Mouse (Mus musculus) forebrain, embryonic 13.5 days (tissue): ENCODE results near the gene Cebpa. TPM values are rescaled to one million over a fixed set of nuclear protein-coding genes. Genes with fewer than 3 reads are reported as not detected.

Source experiments
- ATAC-seq: fragments of 200-750 bp; cut with Nextera tagmentation; 2 replicates; pipeline ENCODE4 v1.8.0; 2017
- H3K27ac ChIP-seq: fragments of 300-500 bp; sonication (generic); 2 replicates; pipeline ENCODE4 v1.5.1; 2015; ENCODE audit warnings: inconsistent platforms, mild to moderate bottlenecking, moderate library complexity
- H3K27me3 ChIP-seq: fragments of 300-500 bp; sonication (generic); 2 replicates; pipeline ENCODE4 v1.6.1; 2015; ENCODE audit warnings: mild to moderate bottlenecking, inconsistent platforms
- H3K36me3 ChIP-seq: fragments of 300-500 bp; sonication (generic); 2 replicates; pipeline ENCODE4 v1.6.1; 2015; ENCODE audit warnings: mild to moderate bottlenecking, inconsistent platforms; ENCODE audit not compliant: poor library complexity, severe bottlenecking
- H3K4me1 ChIP-seq: fragments of 300-500 bp; sonication (generic); 2 replicates; pipeline ENCODE4 v1.6.1; 2015; ENCODE audit warnings: inconsistent platforms
- H3K4me2 ChIP-seq: fragments of 300-500 bp; sonication (generic); 2 replicates; pipeline ENCODE4 v1.6.1; 2015; ENCODE audit warnings: inconsistent platforms, mild to moderate bottlenecking, moderate library complexity
- H3K4me3 ChIP-seq: fragments of 300-500 bp; sonication (generic); 2 replicates; pipeline ENCODE4 v1.5.1; 2015; ENCODE audit warnings: mild to moderate bottlenecking, inconsistent platforms
- H3K9ac ChIP-seq: fragments of 300-500 bp; sonication (generic); 2 replicates; pipeline ENCODE4 v1.6.1; 2015; ENCODE audit warnings: mild to moderate bottlenecking, inconsistent platforms
- H3K9me3 ChIP-seq: fragments of 300-500 bp; sonication (generic); replicated peaks from 2 replicates; pipeline ENCODE4 v1.6.1; 2016; ENCODE audit warnings: inconsistent platforms
- WGBS: fragments of 180-500 bp; shearing (Covaris S2); methylation state at CpG from one replicate; pipeline ENCODE4 v1.1.7; 2015; 5-methylcytosine and 5-hydroxymethylcytosine counted together
- polyA plus RNA-seq: library from polyadenylated mRNA; unstranded; fragments of >200 nt; fragmentation: Nextera tagmentation; extraction: Ambion mirVana; gene quantifications from 2 replicates; pipeline ENCODE4 v1.2.1, GENCODE M21; 2015

Cebpa gene
- polyA plus RNA-seq, 1 experiment from 2014 or later, result 0.35 TPM

- H3K4me3 ChIP-seq, result no peak overlapping the region
- no peaks in the 10 kb centered on the region for H3K36me3 ChIP-seq
- WGBS, result 47% methylated on average over 3 of the region's 3 CpGs
- H3K9me3 ChIP-seq, result no peaks in the 10 kb centered on the region
- no peak overlapping the region for H3K4me2 ChIP-seq
- ATAC-seq, result no peak
- no peaks in the 10 kb centered on the region for H3K4me1 ChIP-seq
- H3K27ac ChIP-seq, result no peak overlapping the region
- no peaks in the 10 kb centered on the region for H3K27me3 ChIP-seq
- no peak overlapping the region for H3K9ac ChIP-seq
Measured at GRCm38 (mm10) chr7:35107630-35108029, 11.5 kb upstream of the Cebpa start.

GRCm38 (mm10) chr7:35108046-35108445 lies 11.0 kb upstream of the Cebpa start:
- H3K27me3 ChIP-seq, result no peaks in the 10 kb centered on the region
- WGBS, result 24% methylated on average over 2 of the region's 2 CpGs
- H3K36me3 ChIP-seq, result no peaks in the 10 kb centered on the region
- H3K9ac ChIP-seq, result no peak overlapping the region
- no peak overlapping the region for H3K4me2 ChIP-seq
- no peak for ATAC-seq
- no peaks in the 10 kb centered on the region for H3K9me3 ChIP-seq
- H3K27ac ChIP-seq, result no peak overlapping the region
- H3K4me1 ChIP-seq, result no peaks in the 10 kb centered on the region
- no peak overlapping the region for H3K4me3 ChIP-seq

DNA sequence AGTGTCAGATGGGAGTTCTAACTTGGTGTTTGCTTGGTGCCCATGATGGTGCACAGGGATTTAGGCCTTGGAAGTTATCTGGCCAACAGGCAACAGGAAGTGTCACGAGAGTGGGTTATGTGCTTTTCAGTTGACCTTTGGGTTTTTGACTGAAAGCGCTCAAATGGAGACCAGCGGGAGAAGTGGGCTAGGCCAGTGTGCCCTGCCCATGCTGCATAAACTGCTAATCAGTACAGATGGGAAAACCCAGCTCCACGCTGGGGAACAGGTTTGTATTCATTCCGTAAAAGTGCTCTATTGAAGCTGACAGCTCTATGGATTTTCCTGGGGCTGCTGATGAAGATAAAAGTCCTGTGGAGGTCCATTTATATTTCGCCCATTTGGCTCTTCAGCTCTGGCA lies 10.4 kb upstream of the Cebpa start:
- Histone ChIP-seq H3K27me3 (no peaks in the 10 kb centered on the region), H3K4me2 (no peak overlapping the region), H3K9me3 (no peaks in the 10 kb centered on the region), H3K4me1 (no peaks in the 10 kb centered on the region), H3K4me3 (no peak overlapping the region), H3K27ac (no peak overlapping the region), H3K36me3 (no peaks in the 10 kb centered on the region), H3K9ac (no peak overlapping the region)
- no peak for ATAC-seq
- WGBS, result 81% methylated on average over 6 of the region's 6 CpGs

DNA sequence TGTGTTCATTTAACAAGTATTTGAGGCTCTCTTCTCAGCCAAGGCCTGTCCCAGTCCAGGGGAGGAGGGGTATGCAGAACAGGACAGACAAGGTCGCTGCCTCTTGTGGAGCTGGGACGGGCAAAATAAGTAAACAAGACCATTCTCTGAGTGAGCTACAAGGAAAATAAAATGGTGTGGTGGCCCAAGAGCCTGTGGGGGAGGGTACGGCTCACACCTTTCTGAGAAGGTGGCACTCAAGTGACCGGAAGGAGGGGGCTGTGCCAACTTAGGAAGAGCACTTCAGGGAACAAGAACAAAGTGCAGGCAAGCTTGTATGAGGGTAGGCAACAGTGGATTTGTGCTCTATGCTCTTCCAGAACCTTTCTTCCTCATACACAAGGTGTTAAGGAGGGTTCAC lies 6.0 kb upstream of the Cebpa start:
- Histone ChIP-seq H3K36me3 (no peaks in the 10 kb centered on the region), H3K9me3 (no peaks in the 10 kb centered on the region), H3K27ac (no peak overlapping the region), H3K4me3 (no peak overlapping the region), H3K4me1 (peaks cover 8% of the 10 kb centered on the region), H3K9ac (no peak overlapping the region), H3K4me2 (no peak overlapping the region), H3K27me3 (peaks cover 32% of the 10 kb centered on the region)
- no peak for ATAC-seq
- WGBS, result 61% methylated on average over 4 of the region's 4 CpGs

GRCm38 (mm10) chr7:35113721-35114120 lies 5.4 kb upstream of the Cebpa start:
- H3K4me1 ChIP-seq, result peaks cover 14% of the 10 kb centered on the region
- H3K9ac ChIP-seq, result no peak overlapping the region
- H3K36me3 ChIP-seq, result no peaks in the 10 kb centered on the region
- H3K4me2 ChIP-seq, result no peak overlapping the region
- no peak overlapping the region for H3K4me3 ChIP-seq
- no peak for ATAC-seq
- H3K27me3 ChIP-seq, result peaks cover 35% of the 10 kb centered on the region
- no peaks in the 10 kb centered on the region for H3K9me3 ChIP-seq
- 77% methylated on average over 5 of the region's 5 CpGs for WGBS
- H3K27ac ChIP-seq, result no peak overlapping the region

DNA sequence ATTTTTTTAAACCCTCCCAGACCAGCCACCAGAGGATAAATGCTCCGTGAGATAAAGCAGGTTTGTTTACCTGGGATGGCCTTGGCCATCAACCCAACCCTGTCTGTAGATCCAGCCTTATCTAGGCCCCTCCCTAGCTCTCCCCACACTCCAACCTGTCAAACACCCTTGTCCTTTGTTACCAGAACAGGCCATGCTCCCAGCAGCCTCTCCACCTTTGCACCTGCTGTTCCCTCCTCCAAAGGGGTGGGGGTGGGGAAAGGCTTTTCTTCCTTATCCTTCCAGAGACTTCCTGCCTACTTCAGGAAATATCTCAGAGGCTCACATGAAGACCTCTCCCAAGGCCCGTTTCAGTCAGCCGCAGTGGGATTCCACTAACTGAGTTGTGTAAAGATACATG lies 2.6 kb upstream of the Cebpa start:
- Histone ChIP-seq H3K9me3 (no peaks in the 10 kb centered on the region), H3K4me2 (no peak overlapping the region), H3K27ac (no peak overlapping the region), H3K4me3 (no peak overlapping the region), H3K36me3 (no peaks in the 10 kb centered on the region), H3K27me3 (peaks cover 60% of the 10 kb centered on the region), H3K4me1 (peaks cover 35% of the 10 kb centered on the region), H3K9ac (no peak overlapping the region)
- no peak for ATAC-seq
- 69% methylated on average over 3 of the region's 3 CpGs for WGBS

GRCm38 (mm10) chr7:35117052-35117451 lies 2.0 kb upstream of the Cebpa start:
- no peak overlapping the region for H3K9ac ChIP-seq
- H3K4me3 ChIP-seq, result no peak overlapping the region
- H3K36me3 ChIP-seq, result no peaks in the 10 kb centered on the region
- no peak overlapping the region for H3K4me2 ChIP-seq
- H3K27me3 ChIP-seq, result peaks cover 65% of the 10 kb centered on the region
- no peak for ATAC-seq
- 36% methylated on average over 5 of the region's 5 CpGs for WGBS
- H3K4me1 ChIP-seq, result peaks cover 35% of the 10 kb centered on the region
- H3K9me3 ChIP-seq, result no peaks in the 10 kb centered on the region
- no peak overlapping the region for H3K27ac ChIP-seq

DNA sequence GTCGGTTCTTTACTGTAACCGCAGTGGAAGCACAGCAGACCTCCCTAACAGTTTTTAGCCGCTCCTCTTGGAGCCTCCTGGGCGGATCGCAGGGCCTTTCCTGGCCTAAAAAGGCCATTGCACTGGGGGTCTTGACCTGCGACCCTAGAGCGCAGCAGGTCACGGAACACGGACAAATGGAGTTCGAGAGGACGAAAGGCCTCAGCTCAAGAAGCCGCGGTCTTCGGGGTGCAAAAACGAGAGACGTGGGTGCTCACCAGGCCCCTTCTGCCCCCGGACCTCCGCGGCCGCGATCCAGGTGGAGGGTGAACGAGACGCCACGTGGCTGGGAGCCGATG lies 1.4 kb upstream of the Cebpa start:
- H3K27me3 ChIP-seq, result peaks cover 72% of the 10 kb centered on the region
- ATAC-seq, result no peak
- WGBS, result under 1% methylated on average over 23 of the region's 25 CpGs

DNA sequence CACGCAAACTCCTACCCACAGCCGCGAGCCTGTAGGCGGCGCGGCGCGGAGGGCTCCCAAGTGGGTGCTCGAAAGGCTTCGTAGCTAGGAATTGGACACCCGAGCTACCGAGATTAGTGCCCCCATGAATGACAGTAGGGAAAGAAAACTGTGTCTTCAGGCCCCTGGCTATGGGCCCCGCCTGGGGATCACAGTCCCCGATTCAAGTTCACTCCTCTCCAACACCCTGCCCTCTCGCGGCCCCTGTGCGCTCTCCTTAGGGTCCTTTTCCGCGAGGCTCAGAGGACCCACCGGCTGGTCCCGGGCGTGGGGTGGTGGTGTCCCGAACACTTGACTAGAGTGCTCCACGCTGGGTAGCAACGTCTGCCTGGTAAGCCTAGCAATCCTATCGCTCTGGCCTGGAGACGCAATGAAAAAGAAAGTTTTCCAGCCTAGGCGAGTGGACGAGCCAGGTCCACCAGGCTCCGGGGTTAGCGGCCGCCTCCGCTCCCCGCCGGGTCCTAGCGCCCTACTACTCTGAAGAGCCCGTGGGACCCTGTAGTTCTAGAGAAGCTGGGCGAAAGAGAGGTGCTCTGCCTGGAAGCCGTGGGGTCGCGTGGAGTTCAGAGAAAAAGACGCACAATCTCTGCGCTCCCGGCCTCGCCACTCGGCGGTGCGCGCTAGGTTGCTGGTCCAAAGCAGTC lies 853 bp upstream of the Cebpa start:
- Histone ChIP-seq H3K36me3 (no peaks in the 10 kb centered on the region), H3K4me1 (peaks cover 35% of the 10 kb centered on the region), H3K4me3 (peak overlapping the region; percentile 57), H3K9me3 (no peaks in the 10 kb centered on the region), H3K4me2 (peak overlapping the region; percentile 98), H3K9ac (peak overlapping the region; percentile 65), H3K27me3 (peaks cover 77% of the 10 kb centered on the region), H3K27ac (no peak overlapping the region)
- peak; percentile 64 for ATAC-seq
- under 1% methylated on average over 49 of the region's 49 CpGs for WGBS

More for the DNA sequence above, 1.4 kb upstream of the Cebpa start:
- no peak overlapping the region for H3K27ac ChIP-seq
- H3K4me1 ChIP-seq, result peaks cover 35% of the 10 kb centered on the region
- peak overlapping the region; percentile 98 for H3K4me2 ChIP-seq
- H3K9me3 ChIP-seq, result no peaks in the 10 kb centered on the region
- peak overlapping the region; percentile 57 for H3K4me3 ChIP-seq
- peak overlapping the region; percentile 65 for H3K9ac ChIP-seq
- H3K36me3 ChIP-seq, result no peaks in the 10 kb centered on the region

DNA sequence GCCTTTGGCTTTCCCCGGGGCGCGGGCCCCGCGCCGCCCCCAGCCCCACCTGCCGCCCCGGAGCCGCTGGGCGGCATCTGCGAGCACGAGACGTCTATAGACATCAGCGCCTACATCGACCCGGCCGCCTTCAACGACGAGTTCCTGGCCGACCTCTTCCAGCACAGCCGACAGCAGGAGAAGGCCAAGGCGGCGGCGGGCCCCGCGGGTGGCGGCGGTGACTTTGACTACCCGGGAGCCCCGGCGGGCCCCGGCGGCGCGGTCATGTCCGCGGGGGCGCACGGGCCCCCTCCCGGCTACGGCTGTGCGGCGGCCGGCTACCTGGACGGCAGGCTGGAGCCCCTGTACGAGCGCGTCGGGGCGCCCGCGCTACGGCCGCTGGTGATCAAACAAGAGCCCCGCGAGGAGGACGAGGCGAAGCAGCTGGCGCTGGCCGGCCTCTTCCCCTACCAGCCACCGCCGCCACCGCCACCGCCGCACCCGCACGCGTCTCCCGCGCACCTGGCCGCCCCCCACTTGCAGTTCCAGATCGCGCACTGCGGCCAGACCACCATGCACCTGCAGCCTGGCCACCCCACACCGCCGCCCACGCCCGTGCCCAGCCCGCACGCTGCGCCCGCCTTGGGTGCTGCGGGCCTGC lies 533 bp downstream of the Cebpa start:
- H3K4me1 ChIP-seq, result peaks cover 47% of the 10 kb centered on the region
- 0% methylated on average over 45 of the region's 83 CpGs for WGBS
- peak; percentile 34 for ATAC-seq
- no peaks in the 10 kb centered on the region for H3K9me3 ChIP-seq
- peak overlapping the region; percentile 57 for H3K4me3 ChIP-seq
- H3K4me2 ChIP-seq, result peak overlapping the region; percentile 98
- H3K27me3 ChIP-seq, result peaks cover 80% of the 10 kb centered on the region
- peak overlapping the region; percentile 65 for H3K9ac ChIP-seq
- no peak overlapping the region for H3K27ac ChIP-seq
- no peaks in the 10 kb centered on the region for H3K36me3 ChIP-seq

DNA sequence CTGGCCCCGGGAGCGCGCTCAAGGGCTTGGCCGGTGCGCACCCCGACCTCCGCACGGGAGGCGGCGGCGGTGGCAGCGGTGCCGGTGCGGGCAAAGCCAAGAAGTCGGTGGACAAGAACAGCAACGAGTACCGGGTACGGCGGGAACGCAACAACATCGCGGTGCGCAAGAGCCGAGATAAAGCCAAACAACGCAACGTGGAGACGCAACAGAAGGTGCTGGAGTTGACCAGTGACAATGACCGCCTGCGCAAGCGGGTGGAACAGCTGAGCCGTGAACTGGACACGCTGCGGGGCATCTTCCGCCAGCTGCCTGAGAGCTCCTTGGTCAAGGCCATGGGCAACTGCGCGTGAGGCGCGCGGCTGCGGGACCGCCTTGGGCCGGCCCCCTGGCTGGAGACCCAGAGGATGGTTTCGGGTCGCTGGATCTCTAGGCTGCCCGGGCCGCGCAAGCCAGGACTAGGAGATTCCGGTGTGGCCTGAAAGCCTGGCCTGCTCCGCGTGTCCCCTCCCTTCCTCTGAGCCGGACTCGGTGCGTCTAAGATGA lies 1.1 kb downstream of the Cebpa start:
- under 1% methylated on average over 53 of the region's 53 CpGs for WGBS
- no peaks in the 10 kb centered on the region for H3K36me3 ChIP-seq
- no peak for ATAC-seq

GRCm38 (mm10) chr7:35121150-35121549 lies 2.1 kb downstream of the Cebpa start:
- H3K36me3 ChIP-seq, result no peaks in the 10 kb centered on the region
- WGBS, result 37% methylated on average over 8 of the region's 8 CpGs
- ATAC-seq, result no peak
- H3K27ac ChIP-seq, result no peak overlapping the region
- peaks cover 76% of the 10 kb centered on the region for H3K27me3 ChIP-seq
- H3K4me1 ChIP-seq, result peaks cover 47% of the 10 kb centered on the region
- H3K4me3 ChIP-seq, result no peak overlapping the region
- no peak overlapping the region for H3K4me2 ChIP-seq
- no peaks in the 10 kb centered on the region for H3K9me3 ChIP-seq
- no peak overlapping the region for H3K9ac ChIP-seq

More for the DNA sequence above, 1.1 kb downstream of the Cebpa start:
- Histone ChIP-seq H3K4me3 (peak overlapping the region; percentile 57), H3K4me2 (peak overlapping the region; percentile 98), H3K4me1 (peaks cover 47% of the 10 kb centered on the region), H3K27me3 (peaks cover 80% of the 10 kb centered on the region), H3K9ac (peak overlapping the region; percentile 65), H3K9me3 (no peaks in the 10 kb centered on the region), H3K27ac (no peak overlapping the region)
